Mouse (Mus musculus) intestine, embryonic 14.5 days (tissue): ENCODE data around the gene Gm6993. TPM values are rescaled to one million over a fixed set of nuclear protein-coding genes. Genes with fewer than 3 reads are reported as not detected.
A peak's percentile ranks its signal among the peaks of the same experiment; 100 is the strongest.

Experiments
- ATAC-seq: fragments of 200-750 bp; cut with Nextera tagmentation; replicated peaks from 2 replicates; pipeline ENCODE4 v1.8.0; 2017; ENCODE audit warnings: low read depth, moderate number of reproducible peaks, moderate TSS enrichment, moderate library complexity; ENCODE audit not compliant: low FRiP score, low TSS enrichment
- DNase-seq: peaks from one replicate; pipeline ENCODE4 v3.0.0-alpha.2; 2018; ENCODE audit warnings: low spot score
- H3K27ac ChIP-seq: fragments of 300-500 bp; sonication (generic); 2 replicates; pipeline ENCODE4 v1.5.1; 2014; ENCODE audit warnings: low read depth, mild to moderate bottlenecking, control low read depth
- H3K27me3 ChIP-seq: fragments of 300-500 bp; sonication (generic); replicated peaks from 2 replicates; pipeline ENCODE4 v1.6.1; 2014; ENCODE audit warnings: low read length, control low read depth; ENCODE audit not compliant: control insufficient read depth, insufficient read depth
- H3K36me3 ChIP-seq: fragments of 300-500 bp; sonication (generic); 2 replicates; pipeline ENCODE4 v1.6.1; 2014; ENCODE audit warnings: low read length, control low read depth; ENCODE audit not compliant: control insufficient read depth, insufficient read depth
- H3K4me1 ChIP-seq: fragments of 300-500 bp; sonication (generic); replicated peaks from 2 replicates; pipeline ENCODE4 v1.6.1; 2014; ENCODE audit warnings: low read length, control low read depth, mixed read lengths; ENCODE audit not compliant: control insufficient read depth, insufficient read depth
- H3K4me2 ChIP-seq: fragments of 300-500 bp; sonication (generic); 2 replicates; pipeline ENCODE4 v1.6.1; 2014; ENCODE audit warnings: low read length
- H3K4me3 ChIP-seq: fragments of 300-500 bp; sonication (generic); 2 replicates; pipeline ENCODE4 v1.5.1; 2014; ENCODE audit warnings: low read depth, low read length, control low read depth, mixed read lengths
- H3K9ac ChIP-seq: fragments of 300-500 bp; sonication (generic); 2 replicates; pipeline ENCODE4 v1.6.1; 2014; ENCODE audit warnings: mild to moderate bottlenecking, low read length
- H3K9me3 ChIP-seq: fragments of 300-500 bp; sonication (generic); 2 replicates; pipeline ENCODE4 v1.6.1; 2016; ENCODE audit warnings: low read length, control low read depth; ENCODE audit not compliant: control insufficient read depth
- WGBS: fragments of 180-500 bp; shearing (Covaris S2); extraction: QIAGEN DNeasy Blood & Tissue Kit; methylation state at CpG from one replicate; pipeline ENCODE4 v1.1.7; 2014; 5-methylcytosine and 5-hydroxymethylcytosine counted together
- polyA plus RNA-seq: library from polyadenylated mRNA; unstranded; fragments of >200 nt; fragmentation: Nextera tagmentation; extraction: Ambion mirVana; gene quantifications from 2 replicates; pipeline ENCODE4 v1.2.1, GENCODE M21; 2014

Gm6993 gene
- not detected in 2 replicates for polyA plus RNA-seq

DNA sequence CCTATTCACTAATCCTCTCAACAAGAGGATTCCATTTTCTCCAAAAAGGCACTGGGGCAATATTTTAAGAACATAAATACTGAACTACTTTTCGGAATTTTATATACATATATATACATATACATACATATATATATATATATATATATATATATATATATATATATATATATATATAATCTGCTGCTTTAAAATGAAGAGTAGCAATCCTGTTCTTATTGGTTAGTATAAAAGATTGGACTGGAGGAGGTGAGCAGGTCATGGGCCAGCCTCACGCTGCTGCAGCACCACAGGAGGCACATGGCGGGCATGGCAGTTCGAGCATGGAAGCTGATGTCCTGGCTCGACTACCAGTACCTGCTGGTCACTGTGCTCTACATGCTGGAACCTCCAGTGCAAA lies at the start of gene Gm6993:
Gm6993 (plus strand) TSS at position 301 of the 400 bp plus-strand sequence.
- Histone ChIP-seq H3K36me3 (no peaks in the 10 kb centered on the region), H3K4me3 (no peak within 1 kb of the TSS), H3K27me3 (no peaks in the 10 kb centered on the region), H3K9me3 (no peaks in the 10 kb centered on the region), H3K27ac (no peak within 1 kb of the TSS), H3K4me1 (peaks cover under 1% of the 10 kb centered on the region; the same call in 1 of the 2 replicates), H3K4me2 (no peak within 1 kb of the TSS), H3K9ac (no peak within 1 kb of the TSS)
- no peak for DNase-seq
- ATAC-seq, result no peak
- WGBS, result 94% methylated on average over 5 of the region's 5 CpGs

GRCm38 (mm10) chr12:31191329-31191954 lies 49.1 kb upstream of the Gm6993 start:
- H3K4me2 ChIP-seq, result no peak overlapping the region
- H3K4me3 ChIP-seq, result no peak overlapping the region
- DNase-seq (peak; percentile 69), ATAC-seq (peak; percentile 79)
- peaks cover 21% of the 10 kb centered on the region for H3K4me1 ChIP-seq
- 24% methylated on average over 8 of the region's 8 CpGs for WGBS
- no peaks in the 10 kb centered on the region for H3K27me3 ChIP-seq
- H3K27ac ChIP-seq, result peak overlapping the region; percentile 74
- no peak overlapping the region for H3K9ac ChIP-seq
- H3K9me3 ChIP-seq, result no peaks in the 10 kb centered on the region
- no peaks in the 10 kb centered on the region for H3K36me3 ChIP-seq

GRCm38 (mm10) chr12:31202509-31202908 lies 38.1 kb upstream of the Gm6993 start:
- H3K4me1 ChIP-seq, result peaks cover 11% of the 10 kb centered on the region; the same call in 1 of the 2 replicates
- H3K27ac ChIP-seq, result no peak overlapping the region
- H3K4me2 ChIP-seq, result no peak overlapping the region
- H3K36me3 ChIP-seq, result no peaks in the 10 kb centered on the region
- H3K27me3 ChIP-seq, result no peaks in the 10 kb centered on the region
- 92% methylated on average over 1 of the region's 1 CpGs for WGBS
- DNase-seq (no peak), ATAC-seq (no peak)
- no peak overlapping the region for H3K4me3 ChIP-seq
- H3K9me3 ChIP-seq, result no peaks in the 10 kb centered on the region
- H3K9ac ChIP-seq, result no peak overlapping the region

- Histone ChIP-seq H3K36me3 (no peaks in the 10 kb centered on the region), H3K4me3 (no peak overlapping the region), H3K27ac (peak overlapping the region; percentile 62; the same call in 1 of the 2 replicates), H3K4me2 (no peak overlapping the region), H3K9ac (no peak overlapping the region), H3K9me3 (no peaks in the 10 kb centered on the region), H3K4me1 (peaks cover 11% of the 10 kb centered on the region; the same call in 1 of the 2 replicates), H3K27me3 (no peaks in the 10 kb centered on the region)
- WGBS, result 69% methylated on average over 6 of the region's 6 CpGs
- DNase-seq (no peak), ATAC-seq (no peak)
These were observed 36.7 kb upstream of the Gm6993 start for GRCm38 (mm10) chr12:31203746-31204455.

- no peak overlapping the region for H3K4me2 ChIP-seq
- 98% methylated on average over 3 of the region's 3 CpGs for WGBS
- DNase-seq (no peak), ATAC-seq (no peak)
- H3K27ac ChIP-seq, result no peak overlapping the region
- no peak overlapping the region for H3K4me3 ChIP-seq
- no peaks in the 10 kb centered on the region for H3K9me3 ChIP-seq
- peaks cover 11% of the 10 kb centered on the region; the same call in 1 of the 2 replicates for H3K4me1 ChIP-seq
- no peak overlapping the region for H3K9ac ChIP-seq
- H3K36me3 ChIP-seq, result no peaks in the 10 kb centered on the region
- no peaks in the 10 kb centered on the region for H3K27me3 ChIP-seq
These were observed 35.7 kb upstream of the Gm6993 start for GRCm38 (mm10) chr12:31204898-31205297.

DNA sequence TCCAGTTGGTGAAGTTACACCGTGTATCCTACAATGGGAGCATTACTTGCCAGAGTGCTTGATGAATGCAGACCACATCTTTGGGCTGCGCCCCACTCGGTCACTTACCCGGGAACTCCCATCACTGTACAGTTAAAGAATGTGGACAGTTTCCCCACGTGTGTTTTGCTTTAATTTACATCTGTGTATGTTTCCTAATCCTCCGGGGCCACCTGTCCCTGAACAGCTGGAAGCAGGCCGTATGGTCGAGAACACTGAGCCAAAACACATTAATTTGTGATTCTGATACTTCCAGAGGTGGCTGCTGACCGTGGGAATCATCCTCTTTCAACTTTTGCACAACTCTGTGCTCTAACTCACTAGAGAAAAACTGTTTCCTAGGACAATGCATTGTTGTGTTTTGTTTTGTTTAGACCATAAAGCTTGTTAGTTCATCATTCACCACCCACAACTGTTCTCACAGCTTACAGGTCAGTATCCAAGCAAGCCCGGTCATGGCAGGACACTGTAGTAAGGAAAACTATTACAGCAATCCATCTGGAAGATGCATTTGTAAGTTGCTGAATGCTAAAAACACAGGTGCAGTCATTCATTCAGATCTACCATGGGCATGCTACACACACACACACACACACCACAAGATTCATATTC lies 34.5 kb upstream of the Gm6993 start:
- peaks cover 11% of the 10 kb centered on the region; the same call in 1 of the 2 replicates for H3K4me1 ChIP-seq
- no peaks in the 10 kb centered on the region for H3K9me3 ChIP-seq
- H3K4me2 ChIP-seq, result no peak overlapping the region
- H3K27ac ChIP-seq, result peak overlapping the region; percentile 47; the same call in 1 of the 2 replicates
- no peak for DNase-seq
- H3K4me3 ChIP-seq, result no peak overlapping the region
- no peaks in the 10 kb centered on the region for H3K36me3 ChIP-seq
- ATAC-seq, result peak; percentile 62; the same call in 1 of the 2 replicates
- no peak overlapping the region for H3K9ac ChIP-seq
- 42% methylated on average over 10 of the region's 10 CpGs for WGBS
- no peaks in the 10 kb centered on the region for H3K27me3 ChIP-seq

DNA sequence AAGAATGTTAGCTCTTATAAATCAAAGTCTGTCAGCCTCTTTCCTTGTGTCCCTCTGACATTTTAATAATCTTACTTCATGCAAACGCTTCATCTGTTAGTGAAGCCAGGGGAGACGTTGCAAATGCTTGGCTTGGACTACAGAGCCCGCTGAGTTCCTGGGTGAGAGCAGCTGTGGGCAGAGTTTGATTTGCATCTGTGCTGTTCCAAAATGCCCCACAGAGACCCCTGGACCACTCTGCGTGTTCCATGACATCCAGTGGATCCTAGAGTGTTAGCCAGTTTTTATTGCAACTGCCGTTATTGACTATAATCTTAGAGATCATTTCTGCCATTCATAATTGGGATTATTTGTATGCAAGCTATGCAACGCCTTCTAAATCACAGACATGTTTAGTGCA lies 31.8 kb upstream of the Gm6993 start:
- no peaks in the 10 kb centered on the region for H3K27me3 ChIP-seq
- 65% methylated on average over 6 of the region's 6 CpGs for WGBS
- no peak overlapping the region for H3K9ac ChIP-seq
- no peak overlapping the region for H3K4me3 ChIP-seq
- no peak overlapping the region for H3K27ac ChIP-seq
- peaks cover 18% of the 10 kb centered on the region; the same call in 1 of the 2 replicates for H3K4me1 ChIP-seq
- no peak overlapping the region for H3K4me2 ChIP-seq
- ATAC-seq (no peak), DNase-seq (no peak)
- no peaks in the 10 kb centered on the region for H3K36me3 ChIP-seq
- H3K9me3 ChIP-seq, result no peaks in the 10 kb centered on the region

GRCm38 (mm10) chr12:31209377-31209805 lies 31.2 kb upstream of the Gm6993 start:
- H3K4me1 ChIP-seq, result peaks cover 18% of the 10 kb centered on the region; the same call in 1 of the 2 replicates
- DNase-seq (no peak), ATAC-seq (no peak)
- 55% methylated on average over 5 of the region's 5 CpGs for WGBS
- H3K4me2 ChIP-seq, result no peak overlapping the region
- H3K27ac ChIP-seq, result no peak overlapping the region
- H3K9ac ChIP-seq, result no peak overlapping the region
- no peak overlapping the region for H3K4me3 ChIP-seq
- no peaks in the 10 kb centered on the region for H3K27me3 ChIP-seq
- H3K36me3 ChIP-seq, result no peaks in the 10 kb centered on the region
- H3K9me3 ChIP-seq, result no peaks in the 10 kb centered on the region
